Mouse (Mus musculus): Measurements from ENCODE around the gene Ctnnbl1. TPM values are rescaled to one million over a fixed set of nuclear protein-coding genes. Genes with fewer than 3 reads are reported as not detected.

Ctnnbl1 gene
- total RNA-seq, 2 experiments from 2014 or later: 26.7 to 29.0 TPM

DNA sequence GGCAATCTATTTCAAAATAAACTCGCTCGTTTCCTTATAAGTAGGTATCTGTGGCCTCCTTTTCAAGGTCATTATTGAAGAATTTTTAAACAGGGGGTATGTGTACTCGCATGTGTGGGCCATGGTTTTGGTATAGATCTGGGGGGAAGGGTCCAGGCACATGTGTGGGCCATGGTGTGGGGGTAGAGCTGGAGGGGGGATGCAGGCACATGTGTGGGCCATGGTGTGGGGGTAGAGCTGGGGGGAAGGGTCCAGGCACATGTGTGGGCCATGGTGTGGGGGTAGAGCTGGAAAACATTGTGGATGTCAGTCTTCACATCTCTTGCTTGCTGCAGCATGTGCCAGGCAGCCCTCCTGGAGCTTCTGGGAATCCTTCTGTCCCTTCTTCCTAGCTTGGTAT lies 129.9 kb downstream of the Ctnnbl1 start:
- DNase-seq (ENCODE audit: low spot score in 2 of 2): no peak

DNA sequence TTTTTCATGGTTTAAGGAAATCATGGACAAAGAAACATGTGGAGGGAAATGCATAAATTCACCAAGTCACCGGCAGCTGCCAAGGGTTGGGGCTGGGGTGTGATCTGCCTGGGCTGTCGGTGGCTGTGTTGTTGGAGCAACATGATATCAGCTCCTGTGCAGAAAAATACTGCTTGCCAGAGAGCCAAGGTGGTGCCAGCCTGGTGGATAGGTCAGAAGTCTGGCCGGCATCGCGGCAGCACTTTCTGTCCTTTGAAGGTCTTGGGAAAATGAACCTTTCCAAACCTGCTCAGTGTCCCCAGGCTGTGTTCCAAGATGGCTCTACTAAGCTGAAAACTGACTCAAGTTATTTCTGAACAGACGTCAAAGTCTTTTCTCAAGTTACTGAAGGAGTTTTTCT lies 133.0 kb downstream of the Ctnnbl1 start:
- DNase-seq (ENCODE audit: low spot score in 2 of 2): no peak

DNA sequence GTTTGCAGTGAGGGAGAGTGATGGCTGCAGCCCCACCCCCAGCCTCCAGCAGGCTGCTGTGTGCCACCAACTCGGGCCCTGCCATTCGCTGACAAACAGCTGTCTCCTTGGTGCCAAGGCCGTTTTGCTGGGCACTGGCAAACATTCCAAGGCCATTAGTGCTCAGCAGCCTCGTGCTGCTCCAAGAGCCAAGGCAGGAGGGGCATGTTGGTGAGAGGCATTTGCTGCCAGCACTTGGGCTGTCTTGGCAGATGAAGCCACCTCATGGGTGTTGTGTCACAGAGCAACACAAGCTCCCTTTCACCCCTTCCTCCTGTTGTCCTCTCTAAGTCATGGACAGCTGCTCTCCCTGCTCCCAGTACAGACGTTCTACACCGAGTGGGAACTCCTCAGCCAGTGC lies 136.0 kb downstream of the Ctnnbl1 start:
- peak; percentile 35 to 59 for DNase-seq (ENCODE audit: low spot score in 2 of 2)

DNA sequence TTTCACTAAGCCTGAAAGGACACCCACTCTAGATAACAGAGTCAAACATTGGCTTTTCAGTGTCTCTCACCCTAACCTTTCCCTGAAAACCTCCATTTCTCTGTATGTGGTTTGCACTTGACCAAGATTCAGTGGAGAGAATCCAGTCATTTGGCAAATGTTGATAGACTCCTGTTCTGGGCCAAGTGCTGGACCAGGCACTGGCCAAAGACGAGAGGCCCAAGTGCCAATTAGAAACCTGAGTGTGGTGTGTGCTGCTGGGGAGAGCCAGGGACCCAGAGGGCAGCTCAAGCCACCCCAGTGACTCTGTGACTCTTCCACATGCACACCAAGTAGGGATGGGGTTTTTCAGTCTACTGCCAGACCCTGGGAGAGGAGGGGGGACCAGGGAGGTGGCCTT lies 136.5 kb downstream of the Ctnnbl1 start:
- no peak for DNase-seq (ENCODE audit: low spot score in 2 of 2)

DNA sequence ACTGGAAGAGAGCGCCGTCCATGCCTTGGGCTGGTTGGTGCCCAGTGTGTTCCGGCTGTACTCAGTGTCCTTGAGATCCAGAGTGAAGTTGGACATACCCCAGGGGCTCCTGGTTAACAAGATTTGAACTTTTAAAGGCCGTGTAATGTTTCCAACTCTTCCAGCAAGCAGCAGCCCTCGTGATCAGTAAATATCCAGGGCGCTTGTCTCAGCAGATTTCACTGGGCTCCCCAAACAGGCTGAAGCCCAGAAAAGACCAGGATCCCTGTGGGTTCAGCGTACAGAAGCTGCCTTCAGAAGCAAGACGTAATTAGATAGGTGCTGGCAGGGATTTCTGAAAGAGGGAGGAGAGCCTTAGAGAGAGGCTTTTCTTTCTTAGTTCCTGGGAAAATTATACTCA lies 137.9 kb downstream of the Ctnnbl1 start:
- DNase-seq (ENCODE audit: low spot score in 2 of 2): no peak

DNA sequence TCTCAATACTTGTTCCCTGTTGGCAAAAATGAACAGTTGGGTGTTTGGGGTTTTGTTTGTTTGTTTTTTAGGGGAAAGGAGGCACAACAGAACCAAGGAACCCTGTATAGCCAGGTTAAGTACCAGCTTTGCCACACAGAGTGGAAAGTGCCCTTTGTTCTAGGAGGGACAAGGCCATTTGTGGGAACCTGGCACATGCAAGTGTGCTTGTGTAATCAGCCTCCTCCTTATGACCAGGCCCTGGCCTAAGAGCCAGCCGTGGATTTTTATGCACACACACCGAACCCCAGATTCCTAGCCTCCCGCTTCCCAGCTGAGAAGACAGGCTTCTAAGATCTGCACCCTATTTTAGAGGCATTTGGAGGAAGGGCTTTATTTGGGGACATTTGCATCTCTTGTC lies 140.2 kb downstream of the Ctnnbl1 start:
- DNase-seq (ENCODE audit: low spot score in 2 of 2): no peak

DNA sequence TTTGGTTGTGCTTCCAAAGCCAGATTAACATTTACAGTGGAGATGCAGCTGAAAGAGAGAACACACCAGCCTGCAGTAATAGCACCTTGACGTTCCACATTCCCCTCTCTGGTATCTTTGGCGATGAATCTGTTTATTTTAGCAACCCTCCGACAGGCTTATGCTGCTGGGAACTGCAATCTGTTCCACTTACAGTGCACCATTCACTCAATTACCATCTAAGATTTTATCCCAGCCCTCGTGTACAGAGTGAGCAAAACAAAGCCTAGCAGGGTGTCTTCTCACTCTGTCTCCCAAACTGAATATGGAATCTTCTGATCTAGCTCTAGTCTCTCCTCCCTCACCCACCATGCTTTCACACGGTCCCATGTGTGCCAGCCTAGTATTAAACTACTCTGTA lies 140.8 kb downstream of the Ctnnbl1 start:
- no peak for DNase-seq (ENCODE audit: low spot score in 2 of 2)

DNA sequence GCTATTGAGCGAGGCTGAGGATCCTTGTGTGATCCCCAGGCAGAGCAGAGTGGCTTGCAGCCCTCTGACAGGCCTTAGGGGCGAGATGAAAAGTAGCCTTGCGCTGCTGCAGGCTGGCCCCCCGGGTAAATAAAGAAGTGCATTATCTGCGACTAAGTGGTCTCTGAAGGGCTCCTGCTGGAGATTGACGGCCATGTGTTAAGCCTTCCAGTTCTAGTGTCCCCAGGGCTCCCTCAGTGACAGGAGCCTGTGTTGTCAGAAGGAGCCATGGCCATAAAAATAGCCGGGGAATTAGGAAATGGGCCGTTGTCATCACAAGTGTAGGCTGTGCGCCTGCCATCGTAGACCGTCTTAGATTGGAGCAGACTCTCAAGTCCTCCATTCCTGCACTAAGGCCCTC lies 144.7 kb downstream of the Ctnnbl1 start:
- no peak for DNase-seq (ENCODE audit: low spot score in 2 of 2)

DNA sequence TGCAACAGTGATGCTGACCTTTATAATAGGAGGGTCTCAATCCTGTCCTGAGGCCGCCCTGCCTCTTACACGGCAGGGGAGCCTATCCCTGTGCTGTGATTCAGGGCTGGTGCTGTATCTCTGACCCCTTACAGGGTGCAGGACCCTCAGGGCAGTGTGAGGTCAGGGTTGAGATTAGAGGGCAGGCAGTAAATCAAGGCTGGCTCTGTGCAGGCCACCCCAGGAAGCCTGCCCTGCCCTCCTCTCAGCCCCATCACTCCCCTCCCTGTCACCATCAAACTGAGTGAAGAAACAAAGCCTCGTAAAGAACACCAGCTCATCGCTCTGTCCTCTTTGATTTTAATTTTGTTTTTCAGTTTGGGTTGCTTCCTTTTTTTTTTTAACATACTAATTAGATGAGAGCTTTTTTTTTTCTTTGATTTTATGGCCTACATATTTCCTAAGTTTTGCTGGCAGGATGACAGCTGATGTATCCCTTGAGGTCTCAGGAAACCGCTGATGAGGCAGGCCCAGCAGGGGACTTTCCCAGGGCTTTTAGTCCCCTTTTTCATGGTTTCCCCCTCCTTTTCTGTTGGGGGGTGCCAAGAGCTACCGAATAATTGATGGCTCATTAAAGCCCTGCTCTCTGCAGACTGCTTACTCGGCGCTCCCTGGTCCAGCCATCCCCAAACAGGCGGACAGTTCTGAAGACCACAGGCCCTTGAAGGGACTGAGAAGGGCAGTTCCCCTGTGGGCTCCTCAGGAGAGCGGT lies 150.2 kb downstream of the Ctnnbl1 start:
- DNase-seq (ENCODE audit: low spot score in 2 of 2): no peak

DNA sequence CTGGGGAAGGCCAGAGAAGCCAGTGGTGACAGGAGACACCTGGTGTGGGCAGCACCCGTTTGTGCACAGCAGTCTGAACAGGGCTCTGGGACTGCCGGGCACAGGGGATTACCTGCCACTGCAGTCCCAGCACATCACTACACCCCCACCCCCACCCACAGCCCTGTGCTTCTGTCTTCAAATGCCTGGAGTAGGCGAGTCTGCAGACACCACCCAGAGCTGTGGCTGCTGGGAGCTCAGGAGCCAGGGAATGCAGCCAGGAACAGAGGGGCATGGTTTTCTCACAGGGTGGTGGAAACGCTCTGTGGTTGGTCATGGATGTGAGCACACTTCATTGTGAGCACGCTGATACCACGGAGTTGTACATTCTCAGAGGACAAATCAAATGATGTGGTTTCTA lies 154.0 kb downstream of the Ctnnbl1 start:
- DNase-seq (ENCODE audit: low spot score in 2 of 2): no peak

DNA sequence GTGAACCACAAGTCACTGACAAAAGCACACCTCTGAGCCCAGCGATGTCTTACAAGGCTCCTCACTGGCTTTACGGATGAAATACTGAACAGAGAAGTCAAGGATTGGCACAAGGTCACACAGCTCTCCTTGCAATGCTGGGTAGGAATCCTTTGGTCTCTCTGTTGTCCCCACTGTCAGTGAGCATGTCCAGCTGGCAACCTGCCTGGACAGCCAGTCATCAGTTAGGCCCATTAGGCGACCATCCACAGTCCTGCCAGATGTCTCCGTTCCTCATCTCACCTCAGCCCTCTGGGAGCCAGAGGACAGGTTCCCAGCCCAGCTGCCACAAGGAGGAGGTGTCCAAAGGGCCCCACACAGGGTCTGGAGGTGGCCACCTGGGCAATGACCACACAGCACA lies 159.9 kb downstream of the Ctnnbl1 start:
- DNase-seq (ENCODE audit: low spot score in 2 of 2): no peak

DNA sequence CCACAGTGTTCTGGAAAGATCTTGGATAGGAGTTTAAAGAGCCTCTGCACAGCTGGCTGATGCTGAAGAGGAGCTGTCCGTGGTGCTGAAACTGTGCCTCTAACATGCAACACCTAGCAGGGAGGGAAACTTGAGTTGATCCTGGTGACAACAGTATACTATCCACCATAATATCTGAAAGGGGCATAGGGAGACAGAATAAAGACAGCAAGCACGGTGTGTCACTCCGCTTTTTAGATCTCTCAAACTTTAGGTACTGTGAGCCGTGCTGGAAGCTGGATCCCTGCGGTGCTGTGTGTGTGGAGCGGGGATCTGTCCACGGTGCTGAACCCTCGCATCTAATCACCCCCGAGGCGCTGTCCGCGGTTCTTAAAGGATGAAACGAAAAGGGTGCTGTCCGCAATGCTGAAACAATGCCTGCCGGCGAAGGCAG lies 176.0 kb downstream of the Ctnnbl1 start:
- DNase-seq (ENCODE audit: low spot score in 2 of 2): peak; percentile 67 to 70

DNA sequence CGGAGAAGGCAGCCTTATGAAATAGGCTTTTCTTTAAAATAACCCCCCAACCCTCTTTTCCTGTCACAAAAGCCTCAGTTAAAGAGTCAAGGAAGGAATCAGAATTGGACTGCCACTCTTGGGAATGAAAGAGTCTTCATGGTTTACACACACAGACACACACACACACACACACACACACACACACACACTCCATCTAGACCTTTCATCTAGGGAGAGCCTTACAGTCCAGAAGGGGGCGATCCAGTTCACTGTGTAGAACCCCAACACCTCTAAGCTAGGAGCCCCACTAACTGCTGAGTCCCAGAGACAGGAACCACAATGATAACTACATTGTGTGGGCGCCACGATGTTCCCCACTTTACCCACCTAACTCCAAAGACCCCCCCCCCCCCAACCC lies 176.5 kb downstream of the Ctnnbl1 start:
- DNase-seq (ENCODE audit: low spot score in 2 of 2): no peak

DNA sequence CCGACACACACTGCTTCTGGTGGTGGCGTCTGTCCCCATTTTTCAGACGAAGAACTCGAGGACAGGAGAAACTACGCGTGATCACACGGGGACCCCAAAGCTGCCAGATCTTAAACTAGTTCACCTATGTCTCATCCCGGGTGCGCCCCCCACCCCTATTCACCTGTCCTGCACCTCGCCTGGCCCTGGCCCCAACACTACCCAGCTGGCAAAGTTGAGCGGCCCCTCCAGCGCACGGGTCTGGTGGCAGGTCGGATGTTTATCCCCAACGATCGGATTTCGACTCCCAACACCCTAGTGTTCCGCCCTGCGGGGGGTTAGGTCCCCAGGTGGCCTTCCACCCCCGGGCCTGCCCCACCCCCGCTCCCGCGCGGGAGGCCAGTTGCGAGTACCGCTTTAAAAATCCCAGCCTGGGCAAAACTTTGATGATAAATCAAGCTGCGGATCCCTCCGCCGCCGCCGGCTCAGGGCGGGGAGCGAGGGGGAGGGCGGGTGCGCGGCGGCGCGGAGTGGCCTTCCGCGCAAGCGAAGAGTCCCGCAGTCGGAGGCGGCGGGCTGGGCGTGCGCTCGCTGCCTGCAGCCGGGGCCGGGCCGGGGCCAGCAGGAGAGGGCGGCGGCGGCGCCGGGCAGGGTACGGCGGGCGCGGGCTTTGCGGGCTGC lies 177.0 kb downstream of the Ctnnbl1 start, which contains the start of gene Vstm2l:
TSS of gene Vstm2l (plus strand) at position 549 of the 660 bp plus-strand sequence.
- no peak for DNase-seq (ENCODE audit: low spot score in 2 of 2)

DNA sequence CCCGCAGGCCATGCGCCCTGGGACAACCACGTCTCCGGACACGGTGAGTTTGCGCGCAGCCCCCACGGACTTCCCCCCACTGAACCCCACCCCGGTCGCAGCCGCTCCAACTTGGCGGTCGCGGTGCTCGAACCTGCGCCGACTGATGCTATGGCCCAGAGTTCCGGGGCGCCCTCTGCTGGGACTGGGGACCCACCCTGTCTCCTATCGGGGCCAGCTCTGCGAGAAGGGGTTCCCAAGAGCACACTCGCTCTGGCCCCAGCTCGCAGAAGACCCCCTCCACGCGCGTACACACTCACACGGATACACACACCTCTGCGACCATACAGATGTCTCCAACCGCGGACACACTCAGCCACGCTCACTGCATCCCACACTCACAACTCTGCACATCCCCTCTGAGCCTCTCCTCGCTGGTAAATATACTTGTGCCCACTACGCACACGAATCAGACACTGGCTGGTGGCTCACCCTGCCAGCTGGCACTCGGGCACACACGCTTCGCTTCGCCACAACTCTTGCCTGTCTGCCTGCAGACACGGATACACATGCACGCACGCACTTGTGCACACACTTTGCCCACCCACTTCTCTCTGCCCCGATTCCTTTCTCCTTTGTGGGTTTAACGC lies 177.8 kb downstream of the Ctnnbl1 start:
- DNase-seq (ENCODE audit: low spot score in 2 of 2): no peak

DNA sequence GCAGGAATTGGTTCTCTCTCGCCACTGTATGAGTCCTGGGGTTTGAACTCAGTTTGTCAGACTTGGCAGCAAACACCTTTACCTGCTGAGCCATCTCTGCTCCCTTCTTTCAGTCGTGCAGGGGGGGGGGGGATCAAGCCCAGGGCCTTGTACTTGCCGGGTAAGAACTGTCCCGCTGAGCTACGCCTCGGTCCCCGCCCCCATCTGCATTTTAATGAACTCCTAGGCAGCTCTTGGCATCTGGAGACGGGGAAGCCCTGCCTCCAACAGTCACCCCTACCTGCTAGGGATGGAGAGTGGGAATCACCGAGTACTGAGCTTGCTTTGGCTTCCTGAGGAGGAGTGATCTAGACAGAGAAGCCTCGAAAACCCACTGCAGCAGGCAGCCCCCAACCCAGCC lies 181.3 kb downstream of the Ctnnbl1 start:
- no peak for DNase-seq (ENCODE audit: low spot score in 2 of 2)

DNA sequence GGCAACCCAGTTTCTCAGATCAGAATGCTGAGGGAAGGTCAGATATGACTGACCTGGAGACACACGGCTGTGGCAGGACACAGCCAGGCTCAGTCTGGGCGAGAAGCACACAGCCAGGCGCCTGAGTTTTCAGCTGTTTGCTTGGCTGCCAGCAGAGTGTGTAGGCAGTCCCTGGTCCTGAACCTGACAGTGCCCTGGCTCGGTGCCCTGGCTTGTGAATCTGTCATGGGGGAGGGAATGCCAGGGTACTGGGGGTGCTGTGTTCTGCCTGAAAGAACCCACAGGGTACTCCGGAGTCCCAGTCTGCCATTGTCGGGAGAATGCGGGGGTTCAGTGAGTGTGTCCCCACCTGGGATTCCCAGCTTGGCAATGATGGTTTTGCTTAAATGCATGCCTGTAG lies 184.3 kb downstream of the Ctnnbl1 start:
- DNase-seq (ENCODE audit: low spot score in 2 of 2): no peak

DNA sequence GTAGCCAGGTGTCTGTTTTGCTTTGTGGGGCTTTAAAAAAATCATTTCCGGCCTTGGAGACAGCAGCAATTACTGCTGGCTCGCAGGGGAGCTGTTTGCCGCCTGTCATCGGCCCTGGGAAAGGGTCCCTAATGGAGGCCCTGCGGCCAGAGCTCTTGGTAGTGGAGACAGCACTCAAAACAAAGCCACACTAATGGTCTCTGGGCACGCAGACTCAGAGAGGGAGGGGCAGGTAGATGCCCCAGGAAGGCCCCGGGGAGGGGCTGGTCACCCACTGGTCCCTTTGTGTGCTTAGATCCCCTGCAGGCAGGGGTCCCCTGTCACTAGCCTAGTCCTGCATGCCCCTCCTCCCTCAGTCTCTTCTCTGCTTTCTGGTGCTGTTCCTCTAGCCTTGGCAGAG lies 186.2 kb downstream of the Ctnnbl1 start:
- no peak for DNase-seq (ENCODE audit: low spot score in 2 of 2)

DNA sequence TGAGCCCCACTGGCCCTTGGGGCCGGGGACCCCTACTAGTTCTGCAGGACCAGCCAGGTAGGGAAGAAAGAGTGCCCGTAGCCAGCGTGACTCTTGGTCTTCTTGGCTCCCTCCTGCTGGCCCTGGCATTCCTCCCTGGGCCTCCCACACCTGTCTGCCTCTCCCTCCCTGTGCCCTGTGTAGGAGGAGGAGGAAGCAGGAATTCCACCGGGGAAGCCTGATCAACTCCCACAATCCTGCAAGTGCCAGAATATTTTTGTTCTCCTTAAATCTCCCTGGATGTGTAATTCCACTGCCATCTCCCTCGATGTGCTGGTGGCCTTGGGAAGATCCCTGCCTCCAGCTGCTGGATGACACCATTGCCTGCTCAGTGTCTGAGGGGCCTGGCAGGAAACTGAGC lies 187.3 kb downstream of the Ctnnbl1 start:
- no peak for DNase-seq (ENCODE audit: low spot score in 2 of 2)

DNA sequence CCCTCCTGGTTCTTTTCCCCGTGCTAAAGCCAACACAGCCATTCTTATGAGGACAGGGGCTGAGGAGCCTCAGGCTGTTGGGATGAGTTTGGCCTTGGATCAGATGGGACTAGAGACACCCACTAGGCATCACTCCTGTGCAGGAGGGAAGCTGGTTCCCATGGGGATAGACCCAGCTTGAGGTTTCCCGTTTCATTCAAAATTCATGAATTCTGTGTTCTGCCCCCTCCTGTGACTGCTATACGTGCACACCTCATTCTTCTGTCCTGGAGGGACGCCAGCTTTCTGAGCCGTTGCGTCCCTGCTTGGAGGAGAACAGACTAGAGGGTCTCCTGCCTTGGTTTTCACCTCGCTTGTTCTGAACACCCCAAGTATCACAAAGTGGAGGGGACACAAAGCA lies 189.3 kb downstream of the Ctnnbl1 start:
- DNase-seq (ENCODE audit: low spot score in 2 of 2): no peak

DNA sequence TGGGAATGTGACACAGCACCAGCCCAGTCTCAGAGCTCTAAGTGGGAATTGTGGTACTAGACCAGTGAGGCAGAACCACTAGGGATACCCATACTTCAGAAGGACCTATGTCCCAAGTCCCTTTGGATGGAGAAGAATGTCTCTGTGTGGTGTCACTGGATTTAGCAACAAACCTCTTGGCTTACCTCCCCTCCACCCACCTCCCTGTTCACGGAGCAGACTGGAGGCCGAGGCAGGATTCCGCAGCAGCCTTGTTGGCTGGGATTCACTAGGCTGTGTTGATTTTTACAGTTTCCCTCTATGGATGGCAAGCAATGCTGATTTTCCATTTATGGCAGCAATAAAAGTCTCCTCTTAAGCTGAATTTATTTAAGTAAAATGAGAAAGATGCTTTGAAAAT lies 189.7 kb downstream of the Ctnnbl1 start:
- DNase-seq (ENCODE audit: low spot score in 2 of 2): no peak

DNA sequence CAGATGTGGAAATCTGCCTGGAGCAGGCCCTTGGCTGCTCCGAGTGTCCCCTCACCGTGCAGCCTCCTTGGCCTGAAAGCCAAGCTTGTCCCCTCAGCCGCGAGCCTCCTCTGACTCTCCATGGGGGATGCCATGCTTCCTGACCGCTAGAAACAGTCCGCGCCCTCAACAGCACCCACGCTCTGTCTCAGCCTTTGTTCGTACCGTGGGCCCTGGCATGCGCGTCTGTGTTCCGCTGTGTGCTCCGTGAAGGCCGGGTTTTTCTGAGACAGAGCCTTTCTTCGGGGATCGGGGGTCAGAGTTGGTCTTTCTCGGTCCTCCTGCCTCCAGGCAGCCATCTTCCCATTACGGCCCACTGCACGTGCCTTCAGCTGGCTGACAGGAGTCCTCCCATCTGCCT lies 190.2 kb downstream of the Ctnnbl1 start:
- DNase-seq (ENCODE audit: low spot score in 2 of 2): no peak

All from adrenal gland, postnatal 4 days (tissue).